ENCODE assay signal across 17 mouse cellular contexts in the genomic region with DNA sequence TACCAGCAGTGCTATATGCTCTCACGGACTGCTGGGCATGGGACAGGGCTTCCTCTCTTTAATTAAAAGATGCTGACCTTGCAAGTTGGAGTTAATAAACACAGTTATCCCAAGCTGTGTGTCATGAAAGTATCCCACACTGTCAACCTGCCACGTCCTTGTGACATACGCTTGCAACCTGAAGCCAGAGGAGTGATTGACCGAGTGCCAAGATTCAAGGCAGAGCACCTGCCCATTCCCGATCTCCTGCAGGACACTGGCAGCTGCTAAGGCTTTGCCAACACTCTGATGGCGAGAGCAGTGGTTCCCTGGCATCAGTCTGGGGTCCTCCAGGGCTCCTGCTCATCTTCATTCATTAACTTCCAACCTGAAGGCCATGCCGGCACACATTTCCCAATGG.
"Had no signal": no experiment of that assay in that cellular context is flagged by ENCODE, and none has a peak within 500 bp of the region (broad histone marks: within the 10 kb centered on the region; RNA-seq: fewer than 3 reads in every experiment).

No protein-coding gene starts in this region.

- H3K4me1 ChIP-seq: kidney, embryonic 15.5 days; limb, embryonic 13.5 days; neural tube, embryonic 15.5 days; stomach, embryonic 15.5 days had no signal

- H3K9ac ChIP-seq: kidney, embryonic 15.5 days; limb, embryonic 13.5 days; liver, embryonic 14.5 days; neural tube, embryonic 15.5 days; stomach, embryonic 15.5 days had no signal

- DNase-seq: kidney, postnatal 14 days; lung, adult 2 months; lung, postnatal 36 days; midbrain, embryonic 14.5 days; retina, postnatal 1 day; right cerebral cortex, postnatal 4 days; spleen, adult 18-20 months; thymus, adult 2 months; thymus, postnatal 25 days had no signal

- ATAC-seq: lung, postnatal 0 days had no signal

- H3K36me3 ChIP-seq: kidney, embryonic 15.5 days; limb, embryonic 13.5 days; midbrain, embryonic 10.5 days; neural tube, embryonic 15.5 days; stomach, embryonic 15.5 days had no signal

- H3K4me3 ChIP-seq: kidney, embryonic 15.5 days; limb, embryonic 13.5 days; midbrain, embryonic 10.5 days; myocyte; neural tube, embryonic 15.5 days; stomach, embryonic 15.5 days had no signal

- H3K27ac ChIP-seq: kidney, embryonic 15.5 days; limb, embryonic 13.5 days; liver, embryonic 14.5 days; midbrain, embryonic 10.5 days; neural tube, embryonic 15.5 days; stomach, embryonic 15.5 days had no signal

- H3K9me3 ChIP-seq: kidney, embryonic 15.5 days; limb, embryonic 13.5 days; midbrain, embryonic 10.5 days; neural tube, embryonic 15.5 days; stomach, embryonic 15.5 days had no signal

- H3K27me3 ChIP-seq: kidney, embryonic 15.5 days; limb, embryonic 13.5 days; neural tube, embryonic 15.5 days; stomach, embryonic 15.5 days had no signal
